Mouse (Mus musculus): ENCODE measurements around the gene Slc22a7.

- no peak for TF ChIP-seq CTCF (IDR thresholded peaks at IDR 0.05; ENCODE audit: extremely low read depth, insufficient read depth, low read length)
- TF ChIP-seq POLR2A (IDR thresholded peaks at IDR 0.05; ENCODE audit: extremely low read depth, insufficient read depth, low read length), result no peak
These were observed 19.6 kb downstream of the Slc22a7 start for GRCm38 (mm10) chr17:46418628-46419027.

Measured in cortical plate, adult 2 months (tissue).